Mouse (Mus musculus) midbrain, postnatal 0 days (tissue): ENCODE data around the gene Mfn1. TPM values are rescaled to one million over a fixed set of nuclear protein-coding genes. Genes with fewer than 3 reads are reported as not detected.

ENCODE experiments used
- ATAC-seq: fragments of 200-750 bp; cut with Nextera tagmentation; 2 replicates; pipeline ENCODE4 v1.8.0; 2017; ENCODE audit warnings: moderate number of reproducible peaks, mild to moderate bottlenecking, moderate TSS enrichment, moderate library complexity; ENCODE audit not compliant: low FRiP score
- DNase-seq: peaks from one replicate; pipeline ENCODE4 v3.0.0-alpha.2; 2015; ENCODE audit warnings: low spot score
- H3K27ac ChIP-seq: fragments of 300-500 bp; sonication (generic); 2 replicates; pipeline ENCODE4 v1.5.1; 2014; ENCODE audit warnings: low read depth, mild to moderate bottlenecking, low read length, mixed read lengths
- H3K27me3 ChIP-seq: fragments of 300-500 bp; sonication (generic); 2 replicates; pipeline ENCODE4 v1.6.1; 2014; ENCODE audit warnings: low read length, control low read depth, mixed read lengths; ENCODE audit not compliant: insufficient read depth
- H3K36me3 ChIP-seq: fragments of 300-500 bp; sonication (generic); 2 replicates; pipeline ENCODE4 v1.6.1; 2014; ENCODE audit warnings: low read length, control low read depth, mixed read lengths; ENCODE audit not compliant: insufficient read depth
- H3K4me1 ChIP-seq: fragments of 300-500 bp; sonication (generic); 2 replicates; pipeline ENCODE4 v1.6.1; 2014; ENCODE audit warnings: mild to moderate bottlenecking, control low read depth, antibody characterized with exemption, low read length, mixed read lengths; ENCODE audit not compliant: insufficient read depth
- H3K4me2 ChIP-seq: fragments of 300-500 bp; sonication (generic); 2 replicates; pipeline ENCODE4 v1.6.1; 2014; ENCODE audit warnings: low read depth, mild to moderate bottlenecking, low read length, mixed read lengths; ENCODE audit not compliant: poor library complexity, severe bottlenecking
- H3K4me3 ChIP-seq: fragments of 300-500 bp; sonication (generic); 2 replicates; pipeline ENCODE4 v1.5.1; 2014; ENCODE audit warnings: low read depth, mild to moderate bottlenecking, low read length, moderate library complexity
- H3K9ac ChIP-seq: fragments of 300-500 bp; sonication (generic); replicated peaks from 2 replicates; pipeline ENCODE4 v1.6.1; 2014; ENCODE audit warnings: mild to moderate bottlenecking, low read length, moderate library complexity, mixed read lengths; ENCODE audit not compliant: poor library complexity, severe bottlenecking
- H3K9me3 ChIP-seq: fragments of 300-500 bp; sonication (generic); 2 replicates; pipeline ENCODE4 v1.6.1; 2016; ENCODE audit warnings: low read length, control low read depth
- CTCF ChIP-seq: IDR thresholded peaks from 2 replicates; pipeline ENCODE4 v1.5.1; 2016; ENCODE audit warnings: antibody characterized with exemption, mild to moderate bottlenecking
- WGBS: fragments of 180-500 bp; shearing (Covaris S2); extraction: QIAGEN DNeasy Blood & Tissue Kit; methylation state at CpG from one replicate; pipeline ENCODE4 v1.1.7; 2014; 5-methylcytosine and 5-hydroxymethylcytosine counted together
- polyA plus RNA-seq: library from polyadenylated mRNA; unstranded; fragments of >200 nt; fragmentation: Nextera tagmentation; extraction: Ambion mirVana; gene quantifications from 2 replicates; pipeline ENCODE4 v1.2.1, GENCODE M21; 2015
- total RNA-seq: library from RNA; depleted of rRNA; stranded (reverse); fragments of >200 nt; gene quantifications from 2 replicates; pipeline ENCODE4 v1.2.3, GENCODE M21; 2014; rRNA removed

Gene Mfn1
- total RNA-seq = 27.5 and 37.8 TPM in 2 replicates
- polyA plus RNA-seq = 29.9 and 39.4 TPM in 2 replicates

GRCm38 (mm10) chr3:32529303-32529898 lies at the start of gene Mfn1:
Mfn1 (plus strand) TSS chr3:32529465.
- peak; percentile 99 for ATAC-seq
- H3K4me1 ChIP-seq = no peaks in the 10 kb centered on the region
- H3K4me3 ChIP-seq = peak within 1 kb of the TSS; percentile 91
- 1% methylated on average over 44 of the region's 47 CpGs for WGBS
- TF ChIP-seq CTCF = peak; percentile 22
- peak within 1 kb of the TSS; percentile 77 for H3K9ac ChIP-seq
- DNase-seq = peak; percentile 97
- peaks cover under 1% of the 10 kb centered on the region; the same call in 1 of the 2 replicates for H3K36me3 ChIP-seq
- peak within 1 kb of the TSS; percentile 77 for H3K27ac ChIP-seq
- H3K4me2 ChIP-seq = peak within 1 kb of the TSS; percentile 54
- no peaks in the 10 kb centered on the region for H3K9me3 ChIP-seq
- no peaks in the 10 kb centered on the region for H3K27me3 ChIP-seq

GRCm38 (mm10) chr3:32479961-32480360 lies 49.3 kb upstream of the Mfn1 start:
- no peaks in the 10 kb centered on the region for H3K4me1 ChIP-seq
- TF ChIP-seq CTCF = no peak
- no peak overlapping the region for H3K27ac ChIP-seq
- H3K9ac ChIP-seq = no peak overlapping the region
- ATAC-seq (no peak), DNase-seq (no peak)
- no peak overlapping the region for H3K4me2 ChIP-seq
- no peaks in the 10 kb centered on the region for H3K36me3 ChIP-seq
- H3K4me3 ChIP-seq = no peak overlapping the region
- 94% methylated on average over 7 of the region's 7 CpGs for WGBS
- H3K9me3 ChIP-seq = no peaks in the 10 kb centered on the region
- no peaks in the 10 kb centered on the region for H3K27me3 ChIP-seq

GRCm38 (mm10) chr3:32483035-32483434 lies 46.2 kb upstream of the Mfn1 start:
- 81% methylated on average over 3 of the region's 3 CpGs for WGBS

GRCm38 (mm10) chr3:32486543-32486942 lies 42.7 kb upstream of the Mfn1 start:
- no peaks in the 10 kb centered on the region for H3K27me3 ChIP-seq
- 87% methylated on average over 4 of the region's 4 CpGs for WGBS
- ATAC-seq (no peak), DNase-seq (no peak)
- H3K27ac ChIP-seq = no peak overlapping the region
- no peak overlapping the region for H3K4me3 ChIP-seq
- no peak overlapping the region for H3K4me2 ChIP-seq
- H3K9ac ChIP-seq = no peak overlapping the region
- no peaks in the 10 kb centered on the region for H3K36me3 ChIP-seq
- H3K4me1 ChIP-seq = no peaks in the 10 kb centered on the region
- TF ChIP-seq CTCF = no peak
- H3K9me3 ChIP-seq = no peaks in the 10 kb centered on the region

More at GRCm38 (mm10) chr3:32483035-32483434, 46.2 kb upstream of the Mfn1 start:
- no peak for TF ChIP-seq CTCF
- no peak for DNase-seq
- H3K9ac ChIP-seq = no peak overlapping the region
- H3K9me3 ChIP-seq = no peaks in the 10 kb centered on the region
- no peaks in the 10 kb centered on the region for H3K4me1 ChIP-seq
- H3K4me2 ChIP-seq = no peak overlapping the region
- no peak overlapping the region for H3K4me3 ChIP-seq
- H3K27me3 ChIP-seq = no peaks in the 10 kb centered on the region
- no peak for ATAC-seq
- no peak overlapping the region for H3K27ac ChIP-seq
- H3K36me3 ChIP-seq = no peaks in the 10 kb centered on the region

- no peaks in the 10 kb centered on the region for H3K9me3 ChIP-seq
- no peak overlapping the region for H3K4me3 ChIP-seq
- H3K27me3 ChIP-seq = no peaks in the 10 kb centered on the region
- no peaks in the 10 kb centered on the region for H3K4me1 ChIP-seq
- H3K36me3 ChIP-seq = no peaks in the 10 kb centered on the region
- DNase-seq (no peak), ATAC-seq (no peak)
- no peak overlapping the region for H3K4me2 ChIP-seq
- no peak for TF ChIP-seq CTCF
- 81% methylated on average over 6 of the region's 6 CpGs for whole genome bisulfite sequencing
- H3K27ac ChIP-seq = no peak overlapping the region
- H3K9ac ChIP-seq = no peak overlapping the region
Measured at GRCm38 (mm10) chr3:32488172-32488571, 41.1 kb upstream of the Mfn1 start.

- ATAC-seq (no peak), DNase-seq (no peak)
- H3K9ac ChIP-seq = no peak overlapping the region
- no peaks in the 10 kb centered on the region for H3K4me1 ChIP-seq
- H3K27me3 ChIP-seq = no peaks in the 10 kb centered on the region
- no peak overlapping the region for H3K4me2 ChIP-seq
- TF ChIP-seq CTCF = no peak
- no peaks in the 10 kb centered on the region for H3K36me3 ChIP-seq
- no peak overlapping the region for H3K4me3 ChIP-seq
- no peaks in the 10 kb centered on the region for H3K9me3 ChIP-seq
- 82% methylated on average over 15 of the region's 15 CpGs for WGBS
- H3K27ac ChIP-seq = no peak overlapping the region
Measured at GRCm38 (mm10) chr3:32490076-32490927, 39.0 kb upstream of the Mfn1 start.
